Mouse (Mus musculus) hindbrain, embryonic 11.5 days (tissue): ENCODE results near the gene Ptprm. TPM values are rescaled to one million over a fixed set of nuclear protein-coding genes. Genes with fewer than 3 reads are reported as not detected.

Experiments
- ATAC-seq: fragments of 200-750 bp; cut with Nextera tagmentation; 2 replicates; pipeline ENCODE4 v1.8.0; 2017; ENCODE audit warnings: mild to moderate bottlenecking, moderate TSS enrichment, moderate library complexity; ENCODE audit not compliant: low FRiP score
- DNase-seq: peaks from one replicate; pipeline ENCODE4 v3.0.0-alpha.2; 2015; ENCODE audit warnings: low spot score
- H3K27ac ChIP-seq: fragments of 300-500 bp; sonication (generic); 2 replicates; pipeline ENCODE4 v1.5.1; 2014; ENCODE audit warnings: mild to moderate bottlenecking, low read depth, low read length
- H3K27me3 ChIP-seq: fragments of 300-500 bp; sonication (generic); 2 replicates; pipeline ENCODE4 v1.6.1; 2014; ENCODE audit warnings: mild to moderate bottlenecking, low read length, moderate library complexity, mixed read lengths; ENCODE audit not compliant: control insufficient read depth, insufficient read depth
- H3K36me3 ChIP-seq: fragments of 300-500 bp; sonication (generic); 2 replicates; pipeline ENCODE4 v1.6.1; 2014; ENCODE audit warnings: mild to moderate bottlenecking, low read length, moderate library complexity, mixed read lengths; ENCODE audit not compliant: control insufficient read depth, insufficient read depth
- H3K4me1 ChIP-seq: fragments of 300-500 bp; sonication (generic); replicated peaks from 2 replicates; pipeline ENCODE4 v1.6.1; 2014; ENCODE audit warnings: low read length, mixed read lengths; ENCODE audit not compliant: control insufficient read depth, insufficient read depth
- H3K4me2 ChIP-seq: fragments of 300-500 bp; sonication (generic); replicated peaks from 2 replicates; pipeline ENCODE4 v1.6.1; 2014; ENCODE audit warnings: mild to moderate bottlenecking, low read depth, low read length
- H3K4me3 ChIP-seq: fragments of 300-500 bp; sonication (generic); 2 replicates; pipeline ENCODE4 v1.5.1; 2014; ENCODE audit warnings: low read depth, low read length
- H3K9ac ChIP-seq: fragments of 300-500 bp; sonication (generic); 2 replicates; pipeline ENCODE4 v1.6.1; 2014; ENCODE audit warnings: low read depth, low read length
- H3K9me3 ChIP-seq: fragments of 300-500 bp; sonication (generic); 2 replicates; pipeline ENCODE4 v1.6.1; 2016; ENCODE audit warnings: low read length; ENCODE audit not compliant: control insufficient read depth
- WGBS: fragments of 180-500 bp; shearing (Covaris S2); extraction: QIAGEN DNeasy Blood & Tissue Kit; methylation state at CpG from one replicate; pipeline ENCODE4 v1.1.7; 2014; 5-methylcytosine and 5-hydroxymethylcytosine counted together
- polyA plus RNA-seq: library from polyadenylated mRNA; unstranded; fragments of >200 nt; fragmentation: Nextera tagmentation; extraction: Ambion mirVana; gene quantifications from 2 replicates; pipeline ENCODE4 v1.2.1, GENCODE M21; 2014

Gene Ptprm
- polyA plus RNA-seq, 1 experiment from 2014 or later: 11.2 TPM

DNA sequence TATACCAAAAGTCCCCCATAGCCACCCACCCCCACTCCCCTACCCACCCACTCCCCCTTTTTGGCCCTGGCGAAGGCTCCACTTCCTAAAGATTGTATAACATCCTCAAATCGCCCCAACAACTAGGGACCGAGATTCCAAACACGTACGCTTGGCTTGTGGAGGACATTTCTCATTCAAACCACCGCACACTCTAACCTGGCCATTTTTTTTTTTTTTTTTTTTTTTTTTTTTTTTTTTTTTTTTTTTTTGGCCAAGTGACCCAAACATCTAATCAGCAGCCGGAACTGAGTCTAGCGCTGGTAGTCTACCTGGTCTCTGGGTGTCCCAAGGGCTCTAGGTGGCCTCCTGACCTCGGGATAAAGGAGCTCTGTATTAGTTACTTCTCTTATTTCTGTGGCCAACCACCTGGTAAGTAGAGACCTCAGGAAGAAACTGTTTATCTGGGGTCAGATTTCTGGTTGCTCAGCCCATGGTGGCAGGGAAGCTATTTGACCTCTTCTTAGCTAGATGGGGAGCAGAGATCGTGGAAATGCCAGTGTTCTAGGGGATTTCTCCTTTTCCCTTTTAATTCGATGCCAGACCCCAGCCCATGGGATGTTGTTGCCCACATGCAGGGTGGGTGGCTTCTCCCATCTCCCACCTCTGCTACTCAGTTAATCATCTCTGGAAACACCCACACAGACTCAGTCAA, 9.3 kb upstream of the Ptprm start:
- no peaks in the 10 kb centered on the region for H3K36me3 ChIP-seq
- DNase-seq (no peak), ATAC-seq (no peak)
- WGBS: 80% methylated on average over 11 of the region's 11 CpGs
- no peaks in the 10 kb centered on the region for H3K9me3 ChIP-seq
- no peaks in the 10 kb centered on the region for H3K27me3 ChIP-seq
- no peak overlapping the region for H3K4me2 ChIP-seq
- H3K4me3 ChIP-seq: no peak overlapping the region
- no peak overlapping the region for H3K9ac ChIP-seq
- H3K4me1 ChIP-seq: no peaks in the 10 kb centered on the region
- no peak overlapping the region for H3K27ac ChIP-seq

DNA sequence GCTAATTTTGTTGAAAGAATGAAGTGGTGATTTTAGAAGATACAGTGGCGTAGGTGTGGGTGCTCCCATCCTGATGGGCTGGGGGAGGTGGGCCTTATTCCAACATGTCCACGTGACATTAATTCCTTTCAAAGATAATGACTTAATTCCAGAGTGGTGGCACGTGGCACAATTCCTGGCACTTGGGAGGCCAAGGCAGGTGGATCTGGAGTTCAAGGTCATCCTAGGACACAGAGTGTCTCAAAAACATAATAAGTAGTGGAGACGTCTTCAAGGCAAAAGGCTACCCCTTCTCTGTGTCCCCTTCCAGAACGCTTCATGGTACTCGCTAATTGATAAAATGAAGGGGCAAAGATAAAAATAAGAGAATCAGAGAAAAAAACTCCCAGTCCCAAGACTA, 7.9 kb upstream of the Ptprm start:
- Histone ChIP-seq H3K36me3 (no peaks in the 10 kb centered on the region), H3K4me2 (no peak overlapping the region), H3K27me3 (no peaks in the 10 kb centered on the region), H3K27ac (no peak overlapping the region), H3K4me3 (no peak overlapping the region), H3K4me1 (no peaks in the 10 kb centered on the region), H3K9me3 (no peaks in the 10 kb centered on the region), H3K9ac (no peak overlapping the region)
- DNase-seq (no peak), ATAC-seq (no peak)
- 89% methylated on average over 6 of the region's 6 CpGs for WGBS

DNA sequence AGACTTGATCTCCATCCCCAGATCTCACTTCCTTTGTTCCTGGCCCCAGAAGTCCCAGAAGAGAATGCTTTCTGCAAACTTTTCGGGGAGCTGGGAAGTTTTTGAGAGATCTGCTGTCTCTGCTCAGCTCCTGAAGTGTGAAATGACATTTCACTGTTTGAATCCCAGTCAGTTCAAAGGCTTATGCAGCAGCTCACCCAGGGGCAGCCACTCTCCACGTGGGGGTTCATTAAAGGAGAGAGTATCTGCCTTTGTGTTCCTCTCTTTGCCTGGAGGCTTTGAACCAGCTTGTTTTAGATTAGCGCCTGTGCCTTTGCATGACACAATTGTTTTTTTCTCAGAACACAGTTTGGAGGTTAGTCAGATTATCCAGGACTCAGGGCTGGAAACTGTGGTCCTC, 6.3 kb upstream of the Ptprm start:
- WGBS: 1% methylated on average over 3 of the region's 3 CpGs
- no peak for DNase-seq
- H3K27me3 ChIP-seq: no peaks in the 10 kb centered on the region
- H3K4me1 ChIP-seq: no peaks in the 10 kb centered on the region
- no peak for ATAC-seq
- H3K36me3 ChIP-seq: no peaks in the 10 kb centered on the region
- no peak overlapping the region for H3K27ac ChIP-seq
- no peak overlapping the region for H3K4me3 ChIP-seq
- H3K4me2 ChIP-seq: no peak overlapping the region
- no peak overlapping the region for H3K9ac ChIP-seq
- no peaks in the 10 kb centered on the region for H3K9me3 ChIP-seq

DNA sequence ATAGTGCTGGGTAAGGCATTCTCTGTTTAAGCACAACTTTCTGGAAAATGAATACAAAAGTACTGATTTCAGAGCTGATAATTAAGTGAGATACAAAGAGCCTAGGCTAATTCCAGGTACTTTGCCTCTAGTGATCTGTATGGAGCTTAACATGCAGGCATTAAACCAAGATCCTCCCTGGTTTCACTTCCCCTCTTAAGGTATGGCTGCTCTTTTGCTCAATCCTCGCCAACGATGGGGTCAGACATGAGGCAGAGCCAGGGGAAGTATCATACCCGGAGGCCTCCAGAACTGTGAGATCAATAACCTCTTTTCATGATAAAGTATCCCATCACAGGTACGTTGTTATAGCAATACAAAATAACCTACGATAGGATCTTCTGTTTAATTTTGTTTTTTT, 5.3 kb upstream of the Ptprm start:
- Histone ChIP-seq H3K27me3 (no peaks in the 10 kb centered on the region), H3K9ac (no peak overlapping the region), H3K4me2 (no peak overlapping the region), H3K4me3 (no peak overlapping the region), H3K27ac (no peak overlapping the region), H3K9me3 (no peaks in the 10 kb centered on the region), H3K4me1 (no peaks in the 10 kb centered on the region), H3K36me3 (no peaks in the 10 kb centered on the region)
- WGBS: 88% methylated on average over 5 of the region's 5 CpGs
- no peak for DNase-seq
- no peak for ATAC-seq

DNA sequence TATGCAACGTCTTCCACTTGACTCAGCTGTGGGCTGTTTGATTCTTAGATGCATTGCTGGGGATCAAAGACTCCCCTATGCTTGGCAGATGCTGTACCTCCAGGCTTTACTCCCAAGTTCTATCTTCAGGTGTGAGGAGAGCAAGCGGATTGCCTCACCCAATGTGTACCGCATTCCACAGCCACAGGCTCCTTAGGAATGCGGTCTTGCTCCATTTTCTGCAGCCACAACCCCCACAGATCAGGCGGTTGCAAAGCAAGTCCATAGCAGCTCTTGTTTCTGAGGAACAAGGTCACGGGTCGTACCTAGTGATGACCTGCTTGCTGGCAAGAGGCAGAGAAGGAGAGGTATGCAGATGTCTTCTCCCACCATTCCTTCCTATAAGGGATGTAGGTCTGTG, 4.3 kb upstream of the Ptprm start:
- Histone ChIP-seq H3K4me2 (no peak overlapping the region), H3K27ac (no peak overlapping the region), H3K27me3 (no peaks in the 10 kb centered on the region), H3K4me1 (no peaks in the 10 kb centered on the region), H3K4me3 (no peak overlapping the region), H3K9ac (no peak overlapping the region), H3K36me3 (no peaks in the 10 kb centered on the region), H3K9me3 (no peaks in the 10 kb centered on the region)
- 85% methylated on average over 7 of the region's 7 CpGs for WGBS
- ATAC-seq (no peak), DNase-seq (no peak)

DNA sequence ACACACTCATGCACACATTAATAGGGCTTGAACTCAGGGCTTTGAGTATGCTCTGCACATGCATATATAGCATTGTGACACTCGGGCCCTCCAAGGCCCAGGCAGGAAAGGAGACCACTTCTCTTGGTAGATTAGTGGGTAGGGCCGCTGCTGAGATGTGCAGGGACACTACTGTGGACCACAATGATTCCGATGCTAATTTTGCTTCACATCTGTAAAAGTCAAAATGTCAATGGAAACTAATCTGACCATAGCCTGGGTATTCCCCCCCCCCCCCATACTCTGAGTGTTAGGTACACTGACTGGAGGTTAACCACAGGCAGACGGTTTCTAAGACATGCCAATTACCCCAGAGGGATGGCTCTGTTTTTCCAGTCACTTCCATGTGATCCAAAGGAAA, 2.9 kb upstream of the Ptprm start:
- 76% methylated on average over 4 of the region's 4 CpGs for WGBS
- no peak for DNase-seq
- Histone ChIP-seq H3K27me3 (no peaks in the 10 kb centered on the region), H3K9ac (no peak overlapping the region), H3K4me3 (no peak overlapping the region), H3K4me2 (no peak overlapping the region), H3K9me3 (no peaks in the 10 kb centered on the region), H3K27ac (no peak overlapping the region), H3K36me3 (no peaks in the 10 kb centered on the region), H3K4me1 (no peaks in the 10 kb centered on the region)
- ATAC-seq: no peak

DNA sequence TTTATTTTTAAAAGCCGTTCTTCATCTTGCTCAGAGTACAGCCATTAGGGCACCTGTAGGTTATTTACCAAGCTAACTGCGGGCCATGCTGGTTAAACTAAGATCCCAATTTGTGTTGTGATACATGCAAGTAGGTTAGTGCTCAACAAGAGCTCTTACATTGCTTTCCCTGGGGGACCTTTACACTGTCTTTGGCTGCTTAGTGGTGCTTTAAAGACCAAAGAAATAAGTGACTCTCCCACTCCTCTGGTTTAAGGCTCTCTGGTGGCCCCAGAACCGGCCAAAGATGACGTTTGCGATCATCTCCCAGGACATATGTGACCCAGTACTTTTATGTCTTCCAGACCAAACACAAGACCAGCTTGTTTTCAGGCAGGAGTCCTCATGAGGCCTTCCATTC, 994 bp upstream of the Ptprm start:
- Histone ChIP-seq H3K4me2 (peak overlapping the region; percentile 92; the same call in 1 of the 2 replicates), H3K36me3 (no peaks in the 10 kb centered on the region), H3K9ac (no peak overlapping the region), H3K4me3 (no peak overlapping the region; the same call in 1 of the 2 replicates), H3K9me3 (no peaks in the 10 kb centered on the region), H3K27ac (no peak overlapping the region), H3K27me3 (no peaks in the 10 kb centered on the region), H3K4me1 (no peaks in the 10 kb centered on the region)
- DNase-seq (peak; percentile 38), ATAC-seq (no peak)
- WGBS: 44% methylated on average over 5 of the region's 5 CpGs

DNA sequence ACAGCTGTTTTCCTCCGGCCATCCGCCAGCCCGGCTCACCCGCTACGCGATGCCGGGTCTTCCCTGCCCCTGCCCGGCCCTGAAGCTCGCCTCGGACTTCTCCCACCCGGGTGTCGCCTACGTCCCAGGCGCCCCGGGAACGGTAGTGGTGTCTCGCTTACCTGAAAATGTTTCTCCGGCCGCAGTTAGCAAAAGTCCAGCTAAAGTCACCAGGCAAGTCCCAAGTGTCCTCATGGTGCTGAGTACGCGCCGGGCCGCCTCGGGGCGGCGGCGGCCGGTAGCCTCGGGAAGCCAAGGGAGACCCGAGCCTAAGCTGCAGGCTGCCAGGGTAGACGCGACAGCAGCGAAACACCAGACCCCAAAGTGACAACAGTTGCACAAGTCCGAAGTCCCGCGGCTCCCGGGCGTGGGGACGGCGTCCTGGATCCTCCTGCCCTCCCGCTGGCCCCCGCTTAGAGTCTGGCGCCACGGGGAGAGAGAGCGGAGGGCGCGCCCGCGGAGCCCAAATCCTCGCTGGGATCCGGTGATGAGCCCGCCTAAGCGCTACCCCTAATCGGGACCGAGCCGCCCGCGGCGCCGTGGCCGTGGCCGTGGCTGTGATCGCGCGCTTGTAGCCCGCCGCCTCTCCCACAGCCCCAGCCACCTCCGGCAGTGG, 334 bp downstream of the Ptprm start:
- no peaks in the 10 kb centered on the region for H3K36me3 ChIP-seq
- DNase-seq (peak; percentile 76), ATAC-seq (peak; percentile 68)
- peak overlapping the region; percentile 92 for H3K4me2 ChIP-seq
- WGBS: under 1% methylated on average over 43 of the region's 68 CpGs
- H3K4me3 ChIP-seq: peak overlapping the region; percentile 73
- no peak overlapping the region for H3K27ac ChIP-seq
- H3K9me3 ChIP-seq: no peaks in the 10 kb centered on the region
- no peaks in the 10 kb centered on the region for H3K27me3 ChIP-seq
- H3K4me1 ChIP-seq: no peaks in the 10 kb centered on the region
- H3K9ac ChIP-seq: peak overlapping the region; percentile 78
